Mouse (Mus musculus) megakaryocyte, adult 5-6 weeks (primary cell): ENCODE results near the gene Ptx4. TPM values are rescaled to one million over a fixed set of nuclear protein-coding genes. Genes with fewer than 3 reads are reported as not detected.
A peak's percentile ranks its signal among the peaks of the same experiment; 100 is the strongest.
"Not testable (repeated sequence)": the region's sequence is repeated elsewhere in the genome, so short reads cannot be mapped to it uniquely, and the experiment has no call there.

Experiments
- ATAC-seq: 2 replicates; pipeline ENCODE4 v1.8.0; 2016; ENCODE audit warnings: mild to moderate bottlenecking, inconsistent platforms; ENCODE audit not compliant: poor library complexity, severe bottlenecking
- total RNA-seq, 2 experiments: library from RNA; stranded (forward) in 1 of 2; stranded (reverse) in 1 of 2; fragments of 153-499, 151-499 nt in 1 of 2; fragments of 221-1000, 200-1000 nt in 1 of 2; gene quantifications; 2 replicates each; pipeline versions ENCODE4 v1.2.3 to v1.2.4; 2015 to 2017

Ptx4 gene
- total RNA-seq, 2 experiments from 2014 or later: not detected

DNA sequence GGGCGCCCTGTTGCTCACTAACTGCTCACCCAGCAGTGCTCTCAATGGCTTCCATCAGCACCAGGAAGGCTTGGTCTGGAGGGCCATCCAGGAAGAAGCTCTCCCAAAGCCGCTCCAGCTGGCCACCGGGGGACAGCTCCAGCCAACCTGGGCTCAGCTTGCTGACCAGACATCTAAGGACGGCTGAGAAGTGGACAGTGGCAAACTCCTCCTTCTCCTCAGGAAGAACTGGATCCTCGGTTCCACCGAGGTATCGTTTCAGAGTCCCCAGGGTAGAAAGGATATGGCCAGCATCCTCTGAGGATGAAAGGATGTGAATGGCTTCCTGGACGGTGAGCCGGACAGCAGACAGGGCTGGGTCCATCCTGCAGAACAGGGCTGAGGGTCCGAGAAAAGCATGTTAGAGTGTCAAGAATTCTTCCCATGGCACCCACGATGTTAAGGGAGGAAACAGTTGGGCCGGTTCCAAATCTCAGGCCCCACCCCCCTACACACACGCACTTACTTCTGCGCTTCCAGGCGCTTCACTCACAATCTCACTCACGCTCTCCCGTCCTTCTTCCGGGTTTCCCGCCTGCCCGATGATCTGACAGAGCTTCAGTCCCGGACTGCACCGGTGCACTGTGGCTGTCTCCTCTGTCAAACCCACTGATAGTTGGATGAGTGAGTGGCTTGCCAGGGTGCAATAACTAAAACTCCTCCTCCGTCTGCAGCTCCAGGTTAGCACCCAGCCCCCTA, 5.5 kb upstream of the Ptx4 start:
- ATAC-seq: peak; percentile 28; the same call in 1 of the 2 replicates

DNA sequence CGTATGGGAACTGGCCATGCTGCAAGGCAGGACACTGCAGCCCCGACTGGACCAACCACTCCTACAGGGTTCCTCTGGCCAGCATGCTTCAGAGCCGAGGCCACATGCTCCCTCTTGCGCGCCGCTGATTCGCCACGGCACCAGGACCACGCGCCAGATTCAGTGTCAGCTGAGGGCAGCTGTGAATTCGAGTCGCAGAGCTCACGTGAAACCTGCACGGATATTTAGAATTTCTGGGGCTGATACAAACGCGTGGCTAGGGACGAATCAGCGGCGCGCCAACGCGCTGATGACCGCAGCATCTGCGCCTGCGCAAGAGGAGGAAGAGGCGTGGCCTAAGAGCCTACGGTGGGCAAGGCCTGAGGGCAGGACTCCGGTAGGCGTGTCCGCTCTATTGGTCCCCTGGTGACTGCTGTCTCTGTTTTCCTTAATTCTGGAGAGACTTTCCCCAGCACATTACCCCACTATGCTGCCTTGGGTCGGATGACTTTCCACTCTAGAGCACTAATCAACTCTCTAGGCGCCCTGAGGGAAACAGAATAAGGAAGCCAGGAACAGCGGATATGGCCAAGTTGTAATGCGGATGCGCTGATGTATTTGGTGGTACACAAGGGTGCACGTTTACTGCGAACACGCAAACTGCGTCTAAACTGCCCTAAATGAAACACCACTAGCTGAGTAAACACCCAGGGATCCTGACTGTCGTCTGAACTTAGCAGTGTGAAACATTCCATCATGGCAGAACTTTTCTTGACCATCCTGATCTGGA, 4.7 kb upstream of the Ptx4 start, which contains the start of gene Telo2:
Telo2 (minus strand) TSS at position 304 of the 769 bp plus-strand sequence.
- peak; percentile 92 for ATAC-seq

DNA sequence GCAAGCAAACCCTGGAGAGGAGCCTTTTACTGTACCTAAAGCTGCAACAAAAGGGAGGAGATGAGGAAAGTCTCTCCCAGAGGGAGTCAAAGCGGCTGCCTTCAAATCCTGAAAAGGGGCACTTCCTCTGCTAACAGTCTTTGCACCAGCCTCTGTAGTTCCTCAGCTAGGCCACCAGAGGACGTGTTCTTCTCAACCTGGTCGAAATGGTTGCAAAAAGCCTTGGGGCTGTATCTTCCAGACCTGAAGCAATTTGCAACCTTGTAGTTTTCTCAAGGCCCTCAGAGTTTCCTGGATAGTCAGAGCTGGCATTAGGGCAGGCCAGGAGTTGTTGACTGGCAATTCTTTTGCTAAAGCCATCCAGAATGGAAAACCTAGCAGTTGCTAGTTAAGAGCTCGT, 3.3 kb upstream of the Ptx4 start:
- no peak for ATAC-seq

DNA sequence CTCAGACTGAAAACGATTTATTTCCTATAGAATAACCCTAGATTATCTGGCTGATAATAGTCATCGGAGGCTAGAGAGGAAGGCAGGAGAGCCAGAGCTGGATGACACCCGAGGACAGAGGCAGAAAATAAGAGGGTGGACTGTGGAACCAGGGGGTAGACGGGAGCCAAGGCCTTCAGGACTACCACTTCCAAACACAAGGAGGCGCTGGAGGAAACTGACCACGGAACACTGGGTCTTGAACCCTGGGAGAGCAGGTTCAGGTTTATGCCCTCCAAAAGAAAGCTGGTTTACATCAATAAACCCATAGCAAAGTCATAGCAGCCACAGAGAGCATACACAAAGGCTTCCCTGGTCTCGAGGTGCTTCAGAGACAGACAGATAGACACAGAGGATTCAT, 3.4 kb downstream of the Ptx4 start:
- ATAC-seq: peak; percentile 62

DNA sequence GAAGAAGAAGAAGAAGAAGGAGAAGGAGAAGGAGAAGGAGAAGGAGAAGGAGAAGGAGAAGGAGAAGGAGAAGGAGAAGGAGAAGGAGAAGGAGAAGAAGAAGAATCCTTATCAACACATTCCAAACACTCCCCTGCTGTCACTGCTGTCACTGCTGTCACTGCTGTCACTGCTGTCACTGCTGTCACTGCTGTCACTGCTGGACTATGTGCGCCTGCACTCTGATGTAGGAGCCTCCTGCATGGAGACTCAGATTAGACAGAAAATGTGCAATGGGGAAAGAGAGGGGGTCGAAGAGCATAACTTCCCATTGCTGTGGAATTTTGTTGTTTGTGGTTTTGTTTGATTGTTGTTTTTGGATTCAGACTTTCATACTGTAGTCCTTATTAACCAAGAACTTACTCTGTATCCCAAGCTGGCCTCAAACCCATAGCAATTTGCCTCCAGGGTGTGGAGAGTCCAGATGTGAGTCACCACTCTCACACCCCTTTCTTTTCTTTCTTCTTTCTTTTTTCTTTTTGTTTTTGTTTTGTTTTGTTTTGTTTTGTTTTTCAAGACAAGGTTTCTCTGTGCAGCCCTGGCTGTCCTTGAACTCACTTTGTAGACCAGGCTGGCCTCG, 5.0 kb downstream of the Ptx4 start:
- ATAC-seq: not testable (repeated sequence)

DNA sequence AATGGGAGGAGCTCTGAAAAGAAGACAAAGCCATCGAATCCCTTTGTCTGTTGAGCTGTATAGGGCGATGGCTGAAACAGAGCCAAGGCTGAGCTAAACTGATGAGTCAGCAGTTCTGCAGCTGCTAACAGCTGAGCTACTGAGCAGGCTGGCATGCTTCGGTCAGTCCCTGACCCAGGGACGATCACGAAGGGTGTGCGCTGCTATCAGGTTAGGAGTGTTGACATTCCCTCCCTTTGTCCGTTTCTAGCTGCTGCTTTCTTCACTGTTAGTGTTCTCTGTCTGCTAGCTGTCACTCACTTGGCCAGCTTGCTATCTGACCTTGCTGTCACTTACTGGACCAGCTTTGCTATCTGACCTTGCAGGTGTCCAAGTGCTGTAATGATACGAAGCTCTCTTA, 6.5 kb downstream of the Ptx4 start:
- peak; percentile 47 for ATAC-seq

DNA sequence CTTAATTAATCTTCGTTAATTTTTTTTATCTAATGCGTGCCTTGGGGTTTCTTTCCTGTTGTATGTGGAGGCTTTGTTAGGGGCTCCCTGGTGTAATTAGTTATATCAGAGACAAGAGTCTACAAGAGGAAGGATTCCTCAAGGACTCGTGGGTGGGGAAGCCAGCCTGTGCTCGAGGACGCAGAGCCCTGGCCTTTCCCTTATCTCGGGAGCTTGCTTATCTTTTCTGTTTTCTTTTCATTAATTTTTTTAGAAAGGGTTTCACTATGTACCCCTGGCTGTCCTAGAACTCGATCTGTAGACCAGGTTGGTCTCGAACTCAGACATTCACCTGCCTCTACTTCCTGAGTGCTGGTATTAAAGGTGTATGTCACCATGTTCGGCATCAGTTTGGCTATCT, 7.1 kb downstream of the Ptx4 start:
- ATAC-seq: no peak

DNA sequence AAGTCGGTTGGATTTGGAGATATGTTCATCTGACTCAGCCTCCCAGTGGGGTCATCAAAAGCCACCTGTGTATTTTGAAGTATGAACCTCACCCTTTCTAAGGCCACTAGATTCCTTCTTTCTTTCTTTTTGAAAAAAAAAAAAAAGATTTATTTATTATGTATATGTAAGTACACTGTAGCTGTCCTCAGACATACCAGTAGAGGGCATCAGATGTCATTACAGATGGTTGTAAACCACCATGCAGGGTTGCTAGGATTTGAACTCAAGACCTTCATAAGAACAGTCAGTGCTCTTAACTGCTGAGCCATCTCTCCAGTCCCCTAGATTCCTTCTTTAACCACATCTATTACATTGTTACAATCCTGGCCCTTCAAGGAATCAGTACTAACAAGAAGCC, 9.5 kb downstream of the Ptx4 start:
- ATAC-seq: no peak

DNA sequence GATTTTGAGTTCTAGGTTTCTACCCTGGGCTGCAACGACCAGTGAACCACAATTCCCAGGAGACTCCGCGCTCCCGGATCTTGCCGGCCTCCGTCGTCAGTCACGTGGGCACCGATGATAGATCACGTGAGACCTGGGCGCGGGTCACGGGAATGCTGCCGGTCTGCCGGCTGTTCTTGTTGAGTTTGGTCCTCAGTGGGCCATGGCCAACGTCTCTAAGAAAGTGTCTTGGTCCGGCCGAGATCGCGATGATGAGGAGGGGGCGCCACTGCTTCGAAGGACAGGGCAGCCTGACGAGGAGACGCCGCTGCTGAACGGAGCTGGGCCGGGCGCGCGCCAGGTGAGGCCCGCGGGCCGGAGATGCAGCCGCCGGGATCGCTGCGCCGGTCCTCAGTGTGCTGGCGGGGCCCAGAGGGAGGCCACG, 12.7 kb downstream of the Ptx4 start, which contains the start of gene Clcn7:
Clcn7 (plus strand) TSS at position 117 of the 424 bp plus-strand sequence.
- peak; percentile 89 for ATAC-seq

DNA sequence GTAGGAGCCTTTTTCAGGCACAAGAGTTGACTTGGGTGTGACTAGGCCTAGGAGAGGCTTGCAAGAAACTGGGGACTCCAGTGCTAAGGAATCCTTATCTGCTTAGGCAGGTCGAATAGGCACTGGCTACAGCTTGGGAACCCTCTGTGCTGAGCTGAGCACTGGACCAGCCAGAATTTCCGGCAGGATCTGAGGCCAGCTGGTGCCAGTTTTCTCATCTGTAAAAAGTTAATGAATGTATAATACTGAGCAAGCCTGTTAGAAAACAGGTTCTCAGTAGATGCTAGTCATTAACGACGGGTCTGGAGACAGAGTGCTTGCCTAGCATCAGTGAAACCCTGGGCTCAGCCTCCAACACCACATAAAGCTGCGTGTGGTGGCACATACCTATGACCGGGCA, 15.1 kb downstream of the Ptx4 start:
- ATAC-seq: no peak

DNA sequence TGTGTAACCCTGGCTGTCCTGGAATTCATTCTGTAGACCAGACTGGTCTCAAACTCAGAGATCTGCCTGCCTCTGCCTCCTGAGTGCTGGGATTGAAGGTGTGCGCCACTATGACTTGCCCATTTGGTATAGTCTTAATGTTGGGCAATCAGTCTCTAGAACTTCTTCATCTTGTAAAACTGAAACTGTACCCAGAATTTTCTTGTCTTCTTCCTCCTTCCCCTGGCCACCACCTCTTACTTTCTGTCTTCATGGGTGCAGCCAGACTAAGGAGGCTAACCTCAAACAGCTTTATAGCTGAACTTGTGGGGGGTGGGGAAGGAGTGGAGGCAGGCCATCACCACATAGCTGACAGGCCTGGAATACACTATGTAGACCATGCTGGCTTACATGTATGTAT, 18.2 kb downstream of the Ptx4 start:
- ATAC-seq: peak; percentile 68

DNA sequence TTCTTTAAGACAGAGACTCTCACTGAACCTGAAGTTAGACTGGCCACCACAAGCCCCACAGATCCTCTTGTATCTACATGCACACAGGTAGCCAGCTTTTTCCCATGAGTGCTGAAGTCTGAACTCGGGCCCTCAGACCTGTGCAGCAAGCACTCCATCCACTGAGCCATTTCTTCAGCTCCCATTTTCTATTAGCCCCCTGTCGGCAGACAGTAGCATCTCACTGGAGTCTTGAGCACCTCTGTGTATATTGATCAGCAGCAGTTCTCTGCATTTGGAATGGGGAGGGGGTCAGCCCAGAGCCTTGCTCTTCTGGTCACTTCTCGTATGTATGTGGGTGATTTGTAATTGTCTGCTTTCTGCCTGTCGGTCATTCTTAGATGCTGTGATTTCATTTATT, 19.4 kb downstream of the Ptx4 start:
- ATAC-seq: no peak

DNA sequence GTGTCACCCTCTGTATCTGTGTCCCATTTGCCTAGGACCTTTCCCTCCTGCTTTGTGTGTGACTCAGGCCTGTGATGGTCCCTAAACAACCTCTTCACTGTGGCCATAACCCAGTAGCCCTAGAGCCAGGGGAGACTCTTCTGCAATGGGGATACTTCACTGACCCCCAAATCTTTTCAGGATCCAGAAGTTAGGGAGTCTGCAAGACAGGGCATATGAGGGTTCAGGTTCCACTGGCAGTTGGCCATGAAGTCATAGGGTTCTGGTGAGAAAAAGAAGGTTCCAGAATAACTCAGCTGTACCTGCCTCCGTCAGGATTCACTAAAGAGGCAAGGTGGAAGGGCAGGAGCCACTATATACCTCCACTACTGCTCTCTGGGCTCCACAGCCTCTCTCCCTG, 41.6 kb downstream of the Ptx4 start, which contains the start of gene Ccdc154:
Ccdc154 (plus strand) TSS at position 301 of the 400 bp plus-strand sequence.
- no peak for ATAC-seq

DNA sequence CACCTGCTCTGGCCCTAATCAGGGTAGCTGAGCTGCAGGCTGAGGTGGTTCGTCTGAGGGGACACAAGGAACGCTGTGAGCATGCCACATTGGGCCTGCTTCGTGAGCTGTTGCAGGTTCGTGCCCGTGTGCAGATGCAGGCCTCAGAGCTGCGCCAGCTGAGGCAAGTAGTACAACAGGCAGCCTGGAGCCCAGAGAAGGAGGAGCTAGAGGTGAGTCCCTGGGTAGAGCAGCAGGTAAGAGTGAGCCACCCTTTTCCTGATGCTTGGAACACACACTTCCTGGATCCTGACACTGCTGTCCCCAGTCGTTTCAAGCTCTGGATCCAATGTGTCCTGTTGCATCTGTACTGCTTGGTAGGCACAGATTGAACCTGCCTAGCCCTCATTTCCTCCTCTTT, 42.8 kb downstream of the Ptx4 start:
- no peak for ATAC-seq

DNA sequence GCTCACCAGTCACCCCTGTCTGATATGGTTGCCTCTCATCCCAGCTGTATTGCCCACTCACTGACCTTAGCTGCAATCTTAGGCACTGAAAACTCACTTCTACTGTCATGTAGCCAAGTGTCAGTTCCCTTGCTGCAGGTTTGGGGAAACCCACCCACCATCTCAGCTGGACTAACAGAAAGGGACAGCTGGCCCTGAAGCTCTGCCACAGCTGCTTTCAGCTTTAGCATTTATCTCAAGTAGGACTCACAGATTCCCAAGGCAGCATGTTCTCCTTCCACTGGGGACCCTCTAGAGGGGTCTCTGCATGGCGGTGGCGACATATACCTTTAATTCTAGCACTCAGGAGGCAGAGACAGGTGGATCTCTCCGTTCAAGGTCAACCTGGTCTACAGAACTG, 44.2 kb downstream of the Ptx4 start:
- ATAC-seq: no peak

DNA sequence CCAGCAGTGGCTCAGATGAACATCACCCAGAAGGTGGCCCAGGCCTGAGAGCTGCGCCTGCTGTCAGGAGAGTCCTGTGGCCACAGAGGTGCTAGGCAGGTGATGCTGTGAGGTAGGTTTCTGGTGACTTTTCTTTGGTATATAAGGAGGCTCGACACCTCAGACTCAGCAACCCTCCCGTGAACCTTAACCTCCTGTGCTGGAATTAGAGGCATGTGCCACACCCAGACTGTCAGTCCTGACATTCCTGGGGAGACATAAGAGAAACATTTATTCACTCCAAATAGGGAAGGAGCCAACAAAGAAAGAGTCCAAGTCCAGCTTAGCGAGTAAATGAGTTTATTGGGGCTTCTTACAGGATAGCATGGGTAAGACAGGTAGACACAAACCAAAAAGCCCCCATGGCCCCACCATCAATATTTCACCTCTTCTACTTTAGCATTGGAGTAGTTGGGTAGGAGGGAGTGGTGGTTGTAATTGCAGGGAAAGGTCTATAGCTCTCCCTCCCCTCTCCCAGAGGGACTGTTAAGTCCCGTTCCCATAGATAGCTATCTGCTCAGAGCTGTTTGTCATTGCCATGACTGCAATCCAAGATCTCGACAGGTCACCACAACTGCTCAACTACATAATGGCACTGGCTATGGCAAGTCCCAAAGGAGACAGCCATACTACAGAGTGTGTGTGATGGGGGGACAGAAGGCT, 45.6 kb downstream of the Ptx4 start:
- no peak for ATAC-seq

DNA sequence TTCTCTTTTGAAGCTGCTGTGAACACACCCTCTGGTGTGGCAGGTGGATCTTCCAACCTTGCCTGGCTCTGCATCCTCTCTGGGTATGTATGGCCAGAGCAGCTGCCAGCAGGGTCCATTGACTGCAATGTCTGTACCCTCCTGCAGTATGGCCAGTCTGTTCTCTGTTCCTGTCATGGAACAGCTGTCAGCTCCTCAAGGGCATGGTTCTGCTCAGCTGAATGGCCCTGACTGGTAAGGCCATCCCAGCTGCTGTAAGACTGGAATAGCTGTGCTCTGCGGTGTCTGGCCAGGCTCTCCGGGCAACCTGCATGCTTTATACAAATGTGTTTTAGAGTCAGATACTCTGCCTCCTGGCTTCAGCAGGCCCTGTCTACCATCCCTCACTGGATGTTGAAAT, 49.1 kb downstream of the Ptx4 start:
- no peak for ATAC-seq

DNA sequence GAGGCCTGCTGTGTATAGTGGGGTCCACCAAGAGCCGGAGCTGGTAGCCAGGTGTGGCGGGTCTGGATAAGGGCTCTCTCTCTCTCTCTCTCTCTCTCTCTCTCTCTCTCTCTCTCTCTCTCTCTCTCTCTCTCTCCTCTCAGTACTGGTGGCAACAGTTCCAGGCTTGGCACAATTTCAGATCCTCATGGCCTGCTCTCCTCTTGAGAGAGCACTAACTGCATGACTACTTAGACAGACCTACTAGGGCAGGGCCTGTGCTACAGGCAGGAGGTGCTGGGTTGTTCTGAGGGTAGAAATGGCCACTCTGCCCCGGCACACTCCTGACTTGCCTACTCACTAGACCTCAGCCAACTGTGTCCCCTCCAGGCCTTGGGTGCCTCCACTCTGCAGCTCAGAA, 52.0 kb downstream of the Ptx4 start:
- ATAC-seq: no peak
